Mouse (Mus musculus) cerebellum, adult 9-11 months (tissue): ENCODE measurements around the gene Hyls1.
"Not testable (repeated sequence)": the region's sequence is repeated elsewhere in the genome, so short reads cannot be mapped to it uniquely, and the experiment has no call there.

Source experiments
- DNase-seq: peaks from one replicate; pipeline ENCODE4 v3.0.0; 2022

The Hyls1 gene

GRCm38 (mm10) chr9:35569571-35570534 lies at the start of gene Hyls1, which contains the start of gene Pate2:
TSS of gene Hyls1 (minus strand) at chr9:35570398.
TSS of gene Pate2 (plus strand) at chr9:35570284.
- peak; percentile 95 for DNase-seq

- DNase-seq, result not testable (repeated sequence)
Observed at GRCm38 (mm10) chr9:35616784-35617183, 46.6 kb upstream of the Hyls1 start.

GRCm38 (mm10) chr9:35614005-35614404 lies 43.8 kb upstream of the Hyls1 start:
- no peak for DNase-seq

- DNase-seq, result no peak
Observed at GRCm38 (mm10) chr9:35611841-35612240, 41.6 kb upstream of the Hyls1 start, which contains the start of gene Pate4. TSS of gene Pate4 (minus strand) at chr9:35611941.

GRCm38 (mm10) chr9:35607647-35608405 lies 37.6 kb upstream of the Hyls1 start:
- no peak for DNase-seq

- DNase-seq, result no peak
Observed at GRCm38 (mm10) chr9:35592903-35593302, 22.7 kb upstream of the Hyls1 start.

GRCm38 (mm10) chr9:35587674-35588073 lies 17.5 kb upstream of the Hyls1 start:
- no peak for DNase-seq

- DNase-seq, result no peak
Observed at GRCm38 (mm10) chr9:35574416-35574815, 4.2 kb upstream of the Hyls1 start.

- DNase-seq, result no peak
Observed at GRCm38 (mm10) chr9:35570663-35571062, 465 bp upstream of the Hyls1 start.

- DNase-seq, result no peak
Observed at GRCm38 (mm10) chr9:35567995-35568394, 2.2 kb downstream of the Hyls1 start.

- no peak for DNase-seq
Observed at GRCm38 (mm10) chr9:35564536-35565240, 5.5 kb downstream of the Hyls1 start.

- DNase-seq, result no peak
Observed at GRCm38 (mm10) chr9:35561583-35561982, 8.6 kb downstream of the Hyls1 start.

- no peak for DNase-seq
Observed at GRCm38 (mm10) chr9:35561076-35561475, 9.1 kb downstream of the Hyls1 start.

GRCm38 (mm10) chr9:35559009-35559890 lies 10.9 kb downstream of the Hyls1 start:
- peak; percentile 87 for DNase-seq

- DNase-seq, result peak; percentile 93
Observed at GRCm38 (mm10) chr9:35558257-35559008, 11.8 kb downstream of the Hyls1 start, which contains the start of the genes Ddx25 and Pus3. TSS of gene Ddx25 (minus strand) at chr9:35558528. TSS of gene Pus3 (plus strand) at chr9:35558595.

- no peak for DNase-seq
Observed at GRCm38 (mm10) chr9:35556494-35557102, 13.6 kb downstream of the Hyls1 start.

- no peak for DNase-seq
Observed at GRCm38 (mm10) chr9:35548455-35548854, 21.7 kb downstream of the Hyls1 start.

GRCm38 (mm10) chr9:35546745-35547144 lies 23.5 kb downstream of the Hyls1 start:
- DNase-seq, result no peak

- no peak for DNase-seq
Observed at GRCm38 (mm10) chr9:35545704-35546103, 24.5 kb downstream of the Hyls1 start.

- no peak for DNase-seq
Observed at GRCm38 (mm10) chr9:35544666-35545065, 25.5 kb downstream of the Hyls1 start.
